Mouse (Mus musculus): ENCODE results near the gene Mast4. TPM values are rescaled to one million over a fixed set of nuclear protein-coding genes. Genes with fewer than 3 reads are reported as not detected.

The Mast4 gene
- total RNA-seq, 2 experiments from 2014 or later = 33.1 to 46.3 TPM

GRCm38 (mm10) chr13:102689201-102690090, 644.9 kb downstream of the Mast4 start:
- DNase-seq = no peak

GRCm38 (mm10) chr13:102688121-102688520, 646.2 kb downstream of the Mast4 start:
- no peak for DNase-seq

GRCm38 (mm10) chr13:102684890-102685289, 649.4 kb downstream of the Mast4 start:
- no peak for DNase-seq

Data from gastrocnemius, postnatal 10 days (tissue).